In the genomic region with DNA sequence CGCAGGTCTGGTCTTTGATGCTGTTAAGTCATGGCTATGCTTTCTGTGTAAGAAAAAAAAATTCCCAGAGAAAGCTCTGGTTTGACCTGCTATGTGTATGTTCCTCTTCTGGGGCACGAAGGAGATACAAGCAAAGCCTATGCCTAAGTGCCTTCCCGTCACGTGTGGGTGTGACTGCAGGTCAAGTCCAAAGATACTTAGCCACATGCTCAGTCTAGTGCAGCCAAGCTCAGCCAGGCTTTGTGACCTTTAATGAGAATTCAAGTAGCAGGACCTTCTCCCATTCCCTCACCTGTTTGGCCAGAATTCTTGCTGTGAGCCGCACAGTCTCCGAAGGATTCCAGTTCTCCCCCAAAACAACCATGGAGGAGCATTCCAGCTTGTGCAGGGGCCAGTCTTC, we compare ENCODE assay signal across 22 mouse cellular contexts. TPM values are rescaled to one million over a fixed set of nuclear protein-coding genes. Genes with fewer than 3 reads are reported as not detected.
DNase-seq lines count a peak whose midpoint lies in the region; ATAC-seq and TF ChIP-seq lines count a peak whose summit lies in the region.
"Had no signal": no experiment of that assay in that cellular context is flagged by ENCODE, and none has a peak within 500 bp of the region (broad histone marks: within the 10 kb centered on the region; RNA-seq: fewer than 3 reads in every experiment).

No protein-coding gene starts in this region.

- TF ChIP-seq EP300 in heart, postnatal 0 days (IDR thresholded peaks at IDR 0.05; ENCODE audit: low read depth): no peak

- WGBS in heart, embryonic 11.5 days (ENCODE audit: insufficient replicate concordance): 83% methylated on average over 6 of the region's 6 CpGs
- 55% methylated on average over 6 of the region's 6 CpGs for WGBS in kidney, embryonic 15.5 days
- WGBS in heart, postnatal 0 days: 56% methylated on average over 6 of the region's 6 CpGs

- H3K4me3 ChIP-seq in heart, embryonic 11.5 days (ENCODE audit: low read depth, low read length): no peak overlapping the region
- H3K4me3 ChIP-seq in kidney, embryonic 15.5 days (replicated peaks): no peak overlapping the region
- no peak overlapping the region for H3K4me3 ChIP-seq in heart, postnatal 0 days (ENCODE audit: low read depth, low read length)
- H3K4me3 ChIP-seq: embryonic facial prominence, embryonic 13.5 days; erythroblast, embryonic 14.5 days; forebrain, embryonic 12.5 days; left cerebral cortex, adult 2 months; liver, embryonic 13.5 days had no signal

- TF ChIP-seq CTCF in heart, postnatal 0 days (IDR thresholded peaks at IDR 0.05; ENCODE audit: low read depth): no peak

- H3K36me3 ChIP-seq in heart, embryonic 11.5 days (ENCODE audit: control insufficient read depth, insufficient read depth, low read length): peaks cover 3% of the 10 kb centered on the region
- H3K36me3 ChIP-seq in kidney, embryonic 15.5 days: peaks cover 30% of the 10 kb centered on the region
- H3K36me3 ChIP-seq in heart, postnatal 0 days (replicated peaks; ENCODE audit: control insufficient read depth, insufficient read depth, low read length): peaks cover 30% of the 10 kb centered on the region

- H3K9ac ChIP-seq in heart, embryonic 11.5 days (ENCODE audit: low read depth, low read length): no peak overlapping the region
- H3K9ac ChIP-seq in kidney, embryonic 15.5 days: no peak overlapping the region
- H3K9ac ChIP-seq in heart, postnatal 0 days (replicated peaks; ENCODE audit: low read depth, low read length): no peak overlapping the region
- H3K9ac ChIP-seq: forebrain, embryonic 12.5 days; hindbrain, embryonic 14.5 days; liver, embryonic 13.5 days had no signal

- H3K27ac ChIP-seq in heart, embryonic 11.5 days (ENCODE audit: low read depth, low read length): peak overlapping the region; percentile 42
- H3K27ac ChIP-seq in kidney, embryonic 15.5 days: no peak overlapping the region
- peak overlapping the region; percentile 75 for H3K27ac ChIP-seq in heart, postnatal 0 days (ENCODE audit: low read depth)
- H3K27ac ChIP-seq: embryonic facial prominence, embryonic 13.5 days; forebrain, embryonic 12.5 days; hindbrain, embryonic 14.5 days; left cerebral cortex, adult 2 months; liver, embryonic 13.5 days had no signal

- no peak overlapping the region for H3K4me2 ChIP-seq in heart, embryonic 11.5 days
- no peak overlapping the region for H3K4me2 ChIP-seq in kidney, embryonic 15.5 days
- no peak overlapping the region for H3K4me2 ChIP-seq in heart, postnatal 0 days (ENCODE audit: low read depth, low read length)
- H3K4me2 ChIP-seq: embryonic facial prominence, embryonic 13.5 days; forebrain, embryonic 12.5 days; hindbrain, embryonic 14.5 days; liver, embryonic 13.5 days; midbrain, embryonic 11.5 days had no signal

- H3K9me3 ChIP-seq in heart, embryonic 11.5 days (replicated peaks; ENCODE audit: control insufficient read depth, low read length): no peaks in the 10 kb centered on the region
- H3K9me3 ChIP-seq in kidney, embryonic 15.5 days (replicated peaks): no peaks in the 10 kb centered on the region
- no peaks in the 10 kb centered on the region for H3K9me3 ChIP-seq in heart, postnatal 0 days (replicated peaks; ENCODE audit: control insufficient read depth, low read length)
- H3K9me3 ChIP-seq: embryonic facial prominence, embryonic 13.5 days; forebrain, embryonic 12.5 days; liver, embryonic 13.5 days had no signal

- no peaks in the 10 kb centered on the region for H3K27me3 ChIP-seq in heart, embryonic 11.5 days (ENCODE audit: control insufficient read depth, insufficient read depth, low read length)
- H3K27me3 ChIP-seq in kidney, embryonic 15.5 days: no peaks in the 10 kb centered on the region
- H3K27me3 ChIP-seq in heart, postnatal 0 days (ENCODE audit: control insufficient read depth, insufficient read depth, low read length): no peaks in the 10 kb centered on the region
- H3K27me3 ChIP-seq: embryonic facial prominence, embryonic 13.5 days; forebrain, embryonic 12.5 days; liver, embryonic 13.5 days had no signal

- no peak for DNase-seq in heart, adult 9 months (ENCODE audit: low spot score in 2 of 2)
- no peak for DNase-seq in kidney, postnatal 10 days
- no peak for DNase-seq in heart, postnatal 0 days (ENCODE audit: low spot score)
- peak; percentile 39 to 64 for DNase-seq in kidney, postnatal 25 days
- no peak for DNase-seq in right cerebral cortex, adult 18-20 months
- DNase-seq: adrenal gland, adult 8-10 months; cerebellum, adult 18-20 months; cerebellum, postnatal 14 days; layer of hippocampus, adult 9-11 months; liver, embryonic 13.5 days; lung, adult 2 months; lung, postnatal 14 days had no signal

- peaks cover 35% of the 10 kb centered on the region for H3K4me1 ChIP-seq in heart, embryonic 11.5 days (ENCODE audit: control insufficient read depth, insufficient read depth, low read length)
- H3K4me1 ChIP-seq in kidney, embryonic 15.5 days: peaks cover 14% of the 10 kb centered on the region
- H3K4me1 ChIP-seq in heart, postnatal 0 days (ENCODE audit: control insufficient read depth, insufficient read depth): peaks cover 18% of the 10 kb centered on the region; the same call in 1 of the 2 replicates
- H3K4me1 ChIP-seq: liver, embryonic 13.5 days had no signal

- no peak for ATAC-seq in heart, embryonic 11.5 days (replicated peaks; ENCODE audit: insufficient number of reproducible peaks, low FRiP score, low TSS enrichment)
- peak; percentile 75 for ATAC-seq in kidney, embryonic 15.5 days (replicated peaks; ENCODE audit: low FRiP score)
- 0 out of 2 replicates have a peak, but pooled peaks have one; percentile 28 for ATAC-seq in heart, postnatal 0 days (ENCODE audit: insufficient read depth, low read depth)
- no peak for ATAC-seq in activated CD4-positive, CD25-positive, alpha-beta regulatory T cell, adult 4 months
- ATAC-seq: inflammation-experienced regulatory T-cells, adult 6 months had no signal

RNA-seq across cellular contexts. Expression of a gene that starts 22.6 kb away (rescaled TPM):
- 150 and 161 TPM in 2 replicates for polyA plus RNA-seq in heart, embryonic 11.5 days (2014; fragmentation: Nextera tagmentation; extraction: Ambion mirVana)
- polyA plus RNA-seq in kidney, embryonic 15.5 days (2015; fragmentation: Nextera tagmentation; extraction: Ambion mirVana): 83.0 and 84.2 TPM in 2 replicates
- 218 and 234 TPM in 2 replicates for total RNA-seq in heart, postnatal 0 days (2014; rRNA removed; ENCODE audit: low replicate concordance)
- polyA plus RNA-seq in heart, postnatal 0 days (2015; fragmentation: Nextera tagmentation; extraction: Ambion mirVana): 219 and 239 TPM in 2 replicates
- polyA plus RNA-seq in activated CD4-positive, CD25-positive, alpha-beta regulatory T cell, adult 4 months (2017; shearing (Covaris generic)): 10 to 100 TPM in 1 of 2 experiments, 1 to 10 TPM in 1; 9.7 to 11.1 TPM

Comparison
In these comparisons a context has a peak if more than half of its experiments do, and no peak if none do; other contexts are left out.
1. ATAC-seq: peak in kidney, embryonic 15.5 days (single experiment) and heart, postnatal 0 days (single experiment); none in heart, embryonic 11.5 days (single experiment) and activated CD4-positive, CD25-positive, alpha-beta regulatory T cell, adult 4 months (single experiment).
2. DNase-seq: peak in kidney, postnatal 25 days (2 of 2); none in heart, adult 9 months (0 of 2), kidney, postnatal 10 days (single experiment), heart, postnatal 0 days (single experiment) and right cerebral cortex, adult 18-20 months (single experiment).